Mouse (Mus musculus) heart, adult 11 months (tissue): ENCODE results near the gene Treml1.

Experiments used
- DNase-seq: peaks from one replicate; pipeline ENCODE4 v3.0.0; 2022

The Treml1 gene

GRCm38 (mm10) chr17:48362346-48362745, 2.6 kb downstream of the Treml1 start:
- peak; percentile 56 for DNase-seq

GRCm38 (mm10) chr17:48362966-48363365, 3.2 kb downstream of the Treml1 start:
- DNase-seq = peak; percentile 88

- DNase-seq = peak; percentile 81
These were observed 3.8 kb downstream of the Treml1 start for GRCm38 (mm10) chr17:48363421-48363965.

DNA sequence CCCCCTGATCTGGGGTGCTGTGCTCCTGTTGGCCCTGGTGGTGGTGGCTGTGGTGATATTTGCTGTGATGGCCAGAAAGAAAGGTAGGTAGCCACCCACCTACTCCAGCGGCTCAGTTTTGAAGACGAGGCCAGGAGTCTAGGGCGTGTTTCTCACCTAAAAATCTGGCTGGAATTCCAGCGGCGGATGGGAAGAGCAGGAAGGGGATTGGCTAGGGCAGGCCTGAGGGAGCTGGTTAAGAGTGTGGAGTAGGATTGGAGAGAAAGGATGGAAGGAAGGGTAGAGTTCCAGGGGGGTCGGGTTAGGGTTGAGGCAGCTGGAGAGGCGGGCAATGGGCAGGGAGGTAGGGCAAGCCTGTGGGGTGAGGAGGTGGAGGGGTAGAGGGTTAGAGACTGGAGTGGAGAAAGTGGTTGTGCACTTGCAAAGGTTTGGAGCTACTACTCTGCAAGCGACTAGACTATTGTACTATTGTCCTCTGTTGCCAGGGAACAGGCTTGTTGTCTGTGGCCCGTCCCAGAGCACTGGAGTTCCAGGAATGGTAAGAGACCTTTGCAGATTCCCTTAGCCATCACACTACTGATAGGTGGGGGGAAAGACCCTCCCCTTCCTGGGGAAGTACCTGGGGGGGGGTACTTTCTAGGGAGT, 5.9 kb downstream of the Treml1 start:
- peak; percentile 80 for DNase-seq

GRCm38 (mm10) chr17:48366806-48367205, 7.1 kb downstream of the Treml1 start:
- peak; percentile 85 for DNase-seq

DNA sequence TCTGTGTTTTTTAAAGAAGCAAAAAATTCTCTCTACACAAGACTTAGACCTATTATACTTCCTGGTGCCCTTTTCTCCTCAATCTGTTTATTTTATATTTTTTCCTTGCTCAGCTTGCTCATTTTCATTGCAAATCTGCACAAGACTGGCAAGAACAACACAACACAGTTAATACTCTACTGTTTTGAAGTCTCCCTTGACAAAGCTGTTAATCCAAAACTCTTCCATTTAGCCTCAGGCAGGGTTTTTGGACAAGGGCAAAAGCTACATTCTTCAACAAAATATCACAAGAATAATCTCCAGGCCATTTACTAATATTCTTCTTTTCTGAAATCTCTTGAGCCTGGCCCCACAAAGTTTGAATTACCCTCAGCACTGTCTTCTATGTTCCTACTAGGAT, 11.9 kb downstream of the Treml1 start:
- DNase-seq = no peak

GRCm38 (mm10) chr17:48372987-48373386, 13.3 kb downstream of the Treml1 start:
- peak; percentile 75 for DNase-seq

DNA sequence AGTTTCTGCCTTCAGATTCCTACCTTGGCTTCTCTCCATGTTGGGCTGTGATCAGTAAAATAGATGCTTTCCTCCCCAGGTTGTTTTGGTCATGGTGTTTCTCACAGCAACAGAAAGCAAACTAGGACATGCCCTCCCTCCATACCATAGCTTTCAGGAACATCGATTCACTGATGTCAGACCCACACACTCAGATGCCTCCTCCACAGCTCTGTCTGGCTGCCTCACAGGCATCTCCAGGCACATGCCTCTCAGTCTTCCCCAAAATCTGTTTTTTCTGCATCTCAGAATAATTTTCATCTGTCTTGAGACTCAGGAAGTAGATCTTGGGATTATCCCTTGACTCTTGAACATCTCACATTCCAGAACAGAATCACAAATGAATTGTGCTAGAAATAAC, 16.4 kb downstream of the Treml1 start:
- DNase-seq = peak; percentile 36

DNA sequence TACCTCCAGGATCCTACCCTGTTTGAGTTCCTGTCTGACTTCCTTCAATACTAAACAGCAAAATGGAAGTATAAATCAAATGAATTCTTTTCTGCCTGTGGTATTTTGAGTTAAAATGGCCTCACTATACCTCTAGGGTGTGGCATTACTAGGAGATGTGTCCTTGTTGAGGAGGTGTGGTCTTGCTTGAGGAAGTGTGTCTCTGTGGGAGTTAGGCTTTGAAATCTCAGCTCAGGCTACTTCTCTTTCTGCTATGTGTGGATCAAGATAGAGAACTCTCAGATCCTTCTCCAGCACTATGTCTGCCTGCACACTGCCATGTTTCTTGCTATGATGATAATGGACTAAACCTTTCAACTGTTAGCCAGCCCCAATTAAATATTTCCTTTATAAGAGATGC, 19.3 kb downstream of the Treml1 start:
- no peak for DNase-seq

DNA sequence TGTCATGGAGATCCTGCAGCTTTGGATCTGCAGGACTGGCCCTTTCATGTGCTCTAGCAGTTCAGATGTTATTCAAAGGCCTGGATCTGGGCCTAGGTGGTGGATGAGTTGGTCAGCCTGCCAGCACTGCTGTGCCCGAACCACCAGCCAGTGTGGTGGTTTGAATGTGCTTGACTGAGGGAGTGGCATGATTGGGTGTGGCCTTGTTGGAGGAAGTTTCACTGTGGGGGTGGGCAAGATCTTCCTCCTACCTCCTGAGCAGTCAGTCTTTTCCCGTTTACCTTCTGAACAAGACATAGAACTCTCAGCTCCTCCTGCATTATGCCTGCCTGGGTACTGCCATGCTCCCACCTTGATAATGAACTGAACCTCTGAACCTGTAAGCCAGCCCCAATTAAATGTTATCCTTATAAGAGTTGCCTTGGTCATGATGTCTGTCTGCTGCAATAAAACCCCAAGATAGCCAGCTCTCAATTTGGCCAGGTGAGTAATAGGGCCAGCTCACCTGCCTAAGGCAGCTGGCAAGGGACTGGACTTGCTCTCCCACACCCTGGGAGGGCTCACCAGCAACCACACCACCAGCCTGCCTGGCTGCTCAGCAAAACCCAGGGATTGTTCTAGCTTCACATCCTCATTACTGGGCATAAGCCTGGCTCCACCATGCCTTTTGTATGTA, 26.2 kb downstream of the Treml1 start:
- DNase-seq = peak; percentile 77

DNA sequence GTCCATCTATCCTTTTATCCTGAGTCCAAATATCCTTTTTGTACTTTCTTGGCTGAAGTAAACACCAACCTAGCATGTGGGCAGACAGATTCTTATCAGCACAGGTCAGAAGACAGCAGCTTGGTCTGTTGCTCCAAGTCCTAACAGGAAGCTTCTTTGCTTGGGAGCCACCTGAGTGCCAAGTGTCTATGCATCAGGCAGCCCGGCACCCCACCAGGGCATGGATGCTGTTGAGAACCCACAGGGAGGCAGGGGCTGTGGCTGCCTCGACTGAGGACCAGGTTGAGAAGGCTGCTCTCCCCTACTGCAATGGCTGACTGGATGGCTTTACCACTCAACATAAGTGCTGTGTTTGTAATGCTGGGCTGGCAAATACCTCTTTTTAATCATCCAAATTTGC, 28.9 kb downstream of the Treml1 start:
- peak; percentile 69 for DNase-seq

DNA sequence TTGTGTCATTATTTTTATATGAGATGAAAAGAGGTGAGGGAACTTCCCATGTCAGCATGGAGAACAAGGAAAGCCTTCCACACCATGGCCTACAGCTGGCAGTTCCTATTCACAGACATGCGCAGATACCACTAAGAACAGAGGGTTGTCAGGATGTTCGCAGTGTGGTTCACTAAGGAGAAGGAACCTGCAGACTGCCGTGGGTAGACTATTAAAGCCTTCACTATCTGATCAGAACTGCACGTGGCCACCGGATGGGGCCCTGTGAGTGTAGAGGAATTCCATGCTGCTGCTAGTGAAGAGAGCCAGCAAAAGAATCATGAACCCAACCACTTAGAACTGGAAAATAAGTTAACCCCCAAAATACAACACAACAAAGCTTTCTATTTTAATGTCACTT, 29.7 kb downstream of the Treml1 start:
- DNase-seq = peak; percentile 69

- peak; percentile 74 for DNase-seq
These were observed 31.7 kb downstream of the Treml1 start for GRCm38 (mm10) chr17:48391446-48391845.

DNA sequence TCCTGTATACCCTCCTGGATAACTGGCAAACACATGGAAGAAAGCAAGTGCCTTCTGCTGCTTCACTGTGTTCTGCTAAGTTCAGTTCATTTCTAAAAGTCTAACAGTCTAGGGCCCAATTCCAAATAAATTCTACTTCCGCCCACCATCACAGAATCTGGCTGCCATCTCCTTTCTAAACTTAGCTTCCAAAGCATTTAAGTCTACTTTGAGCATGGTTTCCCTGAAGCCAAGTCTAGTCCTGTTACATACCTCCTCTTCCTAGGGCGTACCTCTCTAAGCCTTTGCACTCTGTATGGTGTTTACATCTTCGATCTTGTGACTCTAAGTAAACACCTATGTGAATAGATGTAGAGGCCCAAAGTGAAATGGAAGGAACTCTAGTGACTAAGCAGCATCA, 32.9 kb downstream of the Treml1 start:
- no peak for DNase-seq

DNA sequence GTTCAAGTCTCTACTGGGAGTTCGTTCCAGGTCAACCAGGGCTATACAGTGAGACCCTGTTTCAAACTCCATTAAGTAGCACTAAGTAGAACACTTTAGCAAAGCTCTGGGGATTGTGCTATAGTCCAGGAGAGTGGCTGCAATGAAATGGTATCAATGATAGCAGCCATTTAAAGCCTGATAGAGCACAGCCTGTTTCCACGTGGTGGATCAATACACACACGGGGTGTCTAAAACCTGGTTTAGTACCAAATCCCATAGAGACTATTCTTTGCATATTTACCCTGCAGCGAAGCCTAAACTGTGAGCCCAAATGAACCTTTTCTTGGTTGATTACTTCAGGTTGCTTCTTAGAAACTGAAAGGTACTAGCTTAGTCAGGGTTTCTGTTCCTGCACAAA, 42.0 kb downstream of the Treml1 start:
- DNase-seq = peak; percentile 65

DNA sequence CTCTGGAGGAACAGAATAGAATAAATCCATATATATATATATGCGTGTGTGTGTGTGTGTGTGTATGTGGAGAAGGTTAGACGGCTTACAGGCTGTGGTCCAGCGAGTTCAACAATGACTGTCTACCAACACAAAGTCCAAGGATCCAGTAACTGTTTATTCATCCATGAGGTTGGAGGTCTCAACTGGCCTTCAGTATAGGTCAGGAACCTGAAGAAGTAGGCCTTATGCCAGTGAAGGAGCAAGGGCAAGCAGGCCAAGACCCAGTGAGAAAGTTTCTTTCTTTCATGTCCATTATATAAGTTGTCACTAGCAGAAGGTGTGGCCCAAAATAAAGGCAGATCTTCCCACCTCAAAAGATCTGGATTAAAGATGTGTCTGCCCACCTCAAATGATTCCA, 43.0 kb downstream of the Treml1 start:
- peak; percentile 43 for DNase-seq

DNA sequence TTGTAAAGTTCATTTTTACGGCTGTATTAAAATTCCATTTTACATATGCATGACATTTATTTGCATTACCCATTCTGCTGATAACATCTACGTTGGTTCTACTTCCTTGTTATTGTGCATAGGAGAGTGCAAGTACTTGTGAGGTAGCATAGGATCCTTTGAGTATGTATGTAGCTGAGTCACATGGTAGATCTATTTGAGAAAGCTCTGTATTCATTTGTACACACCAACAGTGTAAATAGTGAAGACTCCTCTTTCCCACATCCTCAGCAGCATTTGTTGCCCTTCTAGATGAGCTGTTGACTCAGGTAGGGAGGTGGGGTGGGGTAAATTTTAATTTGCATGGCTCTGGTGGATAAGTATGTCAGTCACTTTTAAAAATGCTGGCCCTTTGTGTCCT, 44.1 kb downstream of the Treml1 start:
- no peak for DNase-seq

DNA sequence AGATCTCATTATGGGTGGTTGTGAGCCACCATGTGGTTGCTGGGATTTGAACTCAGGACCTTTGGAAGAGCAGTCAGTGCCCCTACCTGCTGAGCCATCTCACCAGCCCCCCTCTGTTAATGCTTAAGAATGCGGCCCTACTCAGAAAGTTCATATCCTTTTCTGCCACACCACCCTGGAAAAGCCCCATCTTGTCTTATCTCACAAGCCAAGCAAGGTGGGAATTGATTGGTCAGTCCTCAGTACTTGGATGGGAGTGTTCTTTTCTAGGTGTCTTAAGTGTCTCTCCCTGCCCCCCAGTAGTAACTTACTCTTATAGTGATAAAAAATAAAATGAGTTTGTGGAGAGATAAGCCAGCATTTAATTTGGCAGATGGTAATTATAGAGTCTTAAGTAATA, 45.0 kb downstream of the Treml1 start:
- no peak for DNase-seq

GRCm38 (mm10) chr17:48407154-48407553, 47.4 kb downstream of the Treml1 start:
- DNase-seq = peak; percentile 70

DNA sequence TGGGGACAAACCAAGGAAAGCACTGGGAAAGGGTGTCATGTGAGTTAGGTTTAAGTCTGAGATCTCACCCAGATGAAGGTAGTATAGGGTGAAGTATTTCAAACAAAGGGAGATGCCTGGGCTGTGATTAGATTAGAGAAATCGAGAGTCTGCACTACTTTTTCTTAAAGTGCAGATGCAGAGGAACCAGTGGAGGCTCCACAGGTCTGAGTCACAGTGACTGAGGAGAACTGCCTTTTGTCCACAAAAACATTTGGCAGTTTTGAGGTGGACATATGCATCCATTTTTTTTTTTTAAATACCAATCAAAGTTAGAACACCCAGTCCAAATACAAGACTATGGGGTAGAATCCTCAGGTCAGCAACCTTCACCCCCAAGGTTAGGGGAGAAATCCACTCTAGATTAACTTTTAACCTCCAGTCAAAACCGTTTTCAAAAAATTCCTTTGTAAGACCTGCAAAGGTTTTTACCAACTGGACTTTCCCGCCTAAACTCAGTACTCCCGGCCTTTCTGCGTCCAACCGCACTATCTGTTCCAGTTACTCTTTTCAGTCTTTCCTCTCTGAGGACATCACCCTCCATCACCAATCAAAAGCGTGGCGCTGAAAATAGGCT, 48.3 kb downstream of the Treml1 start:
- DNase-seq = no peak

GRCm38 (mm10) chr17:48408526-48409291, 49.0 kb downstream of the Treml1 start:
- peak; percentile 99 for DNase-seq

DNA sequence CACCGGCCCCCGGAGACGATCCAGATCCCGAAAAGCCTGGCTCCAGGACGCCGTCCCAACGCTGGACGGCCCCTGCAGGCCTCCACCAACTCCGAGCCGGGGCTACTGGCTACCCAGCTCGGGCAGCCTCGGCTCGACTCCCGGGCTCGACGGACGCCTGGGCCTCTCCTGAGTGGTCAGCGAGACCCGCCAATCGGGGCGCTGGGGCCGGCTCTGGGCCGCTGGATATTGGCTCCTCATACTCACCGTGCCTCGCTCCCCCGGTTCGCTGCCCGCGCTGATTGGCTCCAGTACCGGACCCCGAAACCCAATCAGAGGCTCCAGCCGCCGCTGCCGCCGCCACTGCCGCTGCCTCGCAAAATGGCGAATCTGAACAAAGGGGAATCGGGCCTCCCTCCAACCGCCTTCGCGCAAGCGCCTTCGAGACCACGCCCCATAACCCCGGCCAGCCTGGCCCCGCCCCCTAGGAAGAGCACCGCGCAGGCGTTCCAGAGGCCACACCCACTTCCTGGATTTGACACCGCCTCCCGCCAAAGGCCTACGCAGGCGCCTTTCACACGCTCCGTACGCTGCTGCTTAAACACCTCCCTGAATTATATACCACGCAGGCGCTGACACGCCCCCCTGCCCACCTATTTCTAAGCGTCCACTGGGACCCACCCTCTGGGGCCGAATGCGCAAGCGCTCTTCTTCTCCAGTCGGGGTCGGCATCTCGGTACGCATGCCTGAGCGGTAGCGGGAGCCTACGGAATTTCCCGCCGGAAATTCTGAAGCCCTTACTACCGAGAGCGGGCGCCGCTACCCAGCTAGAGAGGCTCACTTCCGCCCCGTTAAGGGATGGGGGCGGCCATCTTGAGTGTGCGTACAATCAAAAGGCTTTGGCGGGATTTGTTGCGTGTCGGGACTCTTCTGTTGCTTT, 49.9 kb downstream of the Treml1 start, which contains the start of the genes Nfya and Oard1:
TSS of gene Nfya (minus strand) at position 527 of the 919 bp plus-strand sequence.
TSS of gene Oard1 (plus strand) at position 635 of the 919 bp plus-strand sequence.
- DNase-seq = peak; percentile 100
